26 mouse cellular contexts compared by ENCODE assay signal in the genomic region with DNA sequence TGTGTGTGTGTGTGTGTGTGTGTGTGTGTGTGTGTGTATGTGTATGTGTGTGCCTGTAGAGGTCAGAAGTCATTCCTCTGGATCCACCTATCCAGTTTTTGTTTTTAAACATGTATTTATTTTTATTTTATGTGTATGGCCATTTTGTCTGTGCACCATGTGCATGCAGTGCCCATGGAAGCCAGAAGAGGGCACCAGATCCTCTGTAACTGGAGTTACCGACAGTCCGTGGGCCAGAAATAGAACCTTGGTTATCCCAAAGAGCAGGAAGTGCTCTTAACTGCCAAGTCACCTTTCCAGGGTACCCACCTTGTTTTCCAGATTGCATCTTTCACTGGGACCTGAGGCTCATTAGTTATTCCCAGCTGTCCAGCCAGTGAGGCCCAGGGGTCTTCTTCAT. TPM values are rescaled to one million over a fixed set of nuclear protein-coding genes. Genes with fewer than 3 reads are reported as not detected.
DNase-seq lines count a peak whose midpoint lies in the region; ATAC-seq and TF ChIP-seq lines count a peak whose summit lies in the region.
"Had no signal": no experiment of that assay in that cellular context is flagged by ENCODE, and none has a peak within 500 bp of the region (broad histone marks: within the 10 kb centered on the region; RNA-seq: fewer than 3 reads in every experiment).

No protein-coding gene starts in this region.

- H3K4me1 ChIP-seq in liver, postnatal 0 days (ENCODE audit: insufficient read depth): no peaks in the 10 kb centered on the region
- no peaks in the 10 kb centered on the region for H3K4me1 ChIP-seq in liver, embryonic 11.5 days (replicated peaks; ENCODE audit: control insufficient read depth, insufficient read depth, low read length)
- no peaks in the 10 kb centered on the region for H3K4me1 ChIP-seq in CH12.LX (ENCODE audit: control insufficient read depth in 1 of 2, insufficient read depth in 2 of 2)
- no peaks in the 10 kb centered on the region for H3K4me1 ChIP-seq in small intestine, adult 2 months (ENCODE audit: control insufficient read depth, insufficient read depth, insufficient read length, low read length)
- no peaks in the 10 kb centered on the region for H3K4me1 ChIP-seq in hindbrain, embryonic 13.5 days (replicated peaks)
- H3K4me1 ChIP-seq: forebrain, embryonic 10.5 days; heart, embryonic 15.5 days; limb, embryonic 15.5 days; midbrain, embryonic 12.5 days had no signal

- peak; percentile 32; the same call in 1 of the 2 replicates for TF ChIP-seq CTCF in liver, postnatal 0 days (IDR thresholded peaks at IDR 0.05; ENCODE audit: low read depth)
- TF ChIP-seq CTCF in CH12.LX (conservative IDR thresholded peaks at IDR 0.05 in 1 of 2, IDR thresholded peaks at IDR 0.05 in 1 of 2; ENCODE audit: low read depth in 2 of 2, low read length in 2 of 2): peak; percentile 21 to 44; a peak in 3 of 4 replicates
- TF ChIP-seq CTCF in small intestine, adult 2 months (IDR thresholded peaks at IDR 0.05; ENCODE audit: extremely low read depth, insufficient read length, insufficient replicate concordance, low read depth, low read length): 0 out of 2 replicates have a peak, but pooled peaks have one; percentile 8

- no peaks in the 10 kb centered on the region for H3K79me2 ChIP-seq in CH12.LX (replicated peaks; ENCODE audit: control insufficient read depth, extremely low read depth, insufficient read depth, poor library complexity, severe bottlenecking)

- intact Hi-C loops in left cerebral cortex, postnatal 14 days (cut with DNase I): no loop called here

- no peak overlapping the region for H3K27ac ChIP-seq in liver, postnatal 0 days (ENCODE audit: low read depth)
- H3K27ac ChIP-seq in liver, embryonic 11.5 days (ENCODE audit: low read depth, low read length): no peak overlapping the region
- H3K27ac ChIP-seq in CH12.LX (ENCODE audit: insufficient read depth, low read depth): no peak overlapping the region
- no peak overlapping the region for H3K27ac ChIP-seq in small intestine, adult 2 months (ENCODE audit: insufficient read depth, low read depth, low read length)
- no peak overlapping the region for H3K27ac ChIP-seq in hindbrain, embryonic 13.5 days
- H3K27ac ChIP-seq: forebrain, embryonic 10.5 days; heart, adult 2 months; heart, embryonic 15.5 days; hindbrain, embryonic 14.5 days; limb, embryonic 15.5 days; midbrain, embryonic 12.5 days had no signal

- H3K4me3 ChIP-seq in liver, postnatal 0 days (ENCODE audit: low read depth, low read length): no peak overlapping the region
- H3K4me3 ChIP-seq in liver, embryonic 11.5 days (ENCODE audit: low read depth, low read length): no peak overlapping the region
- no peak overlapping the region for H3K4me3 ChIP-seq in CH12.LX (replicated peaks in 1 of 3; ENCODE audit: low read depth in 2 of 3, low read length in 2 of 3, poor library complexity in 1 of 3)
- no peak overlapping the region for H3K4me3 ChIP-seq in small intestine, adult 2 months (ENCODE audit: low read depth, low read length)
- no peak overlapping the region for H3K4me3 ChIP-seq in hindbrain, embryonic 13.5 days
- H3K4me3 ChIP-seq: forebrain, embryonic 10.5 days; heart, adult 2 months; heart, embryonic 15.5 days; limb, embryonic 15.5 days; midbrain, embryonic 12.5 days had no signal

- ATAC-seq in liver, postnatal 0 days: no peak
- no peak for ATAC-seq in liver, embryonic 11.5 days (replicated peaks; ENCODE audit: low FRiP score)
- ATAC-seq in hindbrain, embryonic 13.5 days (ENCODE audit: low FRiP score): no peak
- ATAC-seq: forebrain, postnatal 0 days; inflammation-experienced regulatory T-cells, adult 6 months had no signal

- H3K36me3 ChIP-seq in liver, postnatal 0 days (replicated peaks; ENCODE audit: insufficient read depth, low read length): no peaks in the 10 kb centered on the region
- H3K36me3 ChIP-seq in liver, embryonic 11.5 days (ENCODE audit: control insufficient read depth, insufficient read depth, low read length): no peaks in the 10 kb centered on the region
- H3K36me3 ChIP-seq in CH12.LX (replicated peaks in 1 of 2; ENCODE audit: control insufficient read depth in 1 of 2, insufficient read depth in 1 of 2, low read length in 1 of 2): no peaks in the 10 kb centered on the region
- no peaks in the 10 kb centered on the region for H3K36me3 ChIP-seq in small intestine, adult 2 months (ENCODE audit: control insufficient read depth, insufficient read depth, low read length)
- no peaks in the 10 kb centered on the region for H3K36me3 ChIP-seq in hindbrain, embryonic 13.5 days
- H3K36me3 ChIP-seq: forebrain, embryonic 10.5 days; heart, embryonic 15.5 days; limb, embryonic 15.5 days; midbrain, embryonic 12.5 days had no signal

- dilution Hi-C loops in CH12.LX (cut with MboI; ENCODE audit: extremely low pct_ligation_motif_present, extremely low pct_unique_long_range_greater_than_20kb, low sequenced_read_pairs): no loop called here

- TF ChIP-seq RAD21 in CH12.LX (IDR thresholded peaks at IDR 0.05; ENCODE audit: low read depth, low read length): peak; percentile 30

- in situ Hi-C loops in CH12.LX (cut with MboI; ENCODE audit: low pct_ligation_motif_present, low pct_unique_long_range_greater_than_20kb, low sequenced_read_pairs): no loop called here

- H3K27me3 ChIP-seq in liver, postnatal 0 days (ENCODE audit: insufficient read depth, low read length): no peaks in the 10 kb centered on the region
- no peaks in the 10 kb centered on the region for H3K27me3 ChIP-seq in liver, embryonic 11.5 days (replicated peaks; ENCODE audit: control insufficient read depth, insufficient read depth, low read length)
- no peaks in the 10 kb centered on the region for H3K27me3 ChIP-seq in CH12.LX (replicated peaks)
- no peaks in the 10 kb centered on the region for H3K27me3 ChIP-seq in small intestine, adult 2 months (ENCODE audit: control insufficient read depth, insufficient read depth, low read length)
- no peaks in the 10 kb centered on the region for H3K27me3 ChIP-seq in hindbrain, embryonic 13.5 days
- H3K27me3 ChIP-seq: heart, embryonic 15.5 days; limb, embryonic 15.5 days; midbrain, embryonic 12.5 days had no signal

- 71% methylated on average over 2 of the region's 2 CpGs for WGBS in liver, postnatal 0 days (ENCODE audit: insufficient replicate concordance)
- WGBS in liver, embryonic 11.5 days: 66% methylated on average over 2 of the region's 2 CpGs
- WGBS in small intestine, adult 2 months: 79% methylated on average over 2 of the region's 2 CpGs
- WGBS in hindbrain, embryonic 13.5 days: 92% methylated on average over 2 of the region's 2 CpGs

- H3K9me3 ChIP-seq in liver, postnatal 0 days (ENCODE audit: low read length): 0 out of 2 replicates have a peak, but pooled peaks cover 6% of the 10 kb centered on the region
- H3K9me3 ChIP-seq in liver, embryonic 11.5 days (ENCODE audit: control insufficient read depth, low read length): no peaks in the 10 kb centered on the region; the same call in 1 of the 2 replicates
- peaks cover 11% of the 10 kb centered on the region for H3K9me3 ChIP-seq in CH12.LX (replicated peaks; ENCODE audit: low read length)
- peaks cover 9% of the 10 kb centered on the region; the same call in 1 of the 2 replicates for H3K9me3 ChIP-seq in hindbrain, embryonic 13.5 days
- H3K9me3 ChIP-seq: limb, embryonic 15.5 days; midbrain, embryonic 12.5 days had no signal

- TF ChIP-seq POLR2A in CH12.LX (IDR thresholded peaks at IDR 0.05; ENCODE audit: low read depth, low read length): no peak
- TF ChIP-seq POLR2A in small intestine, adult 2 months (IDR thresholded peaks at IDR 0.05; ENCODE audit: low read depth, low read length): no peak

- no peak overlapping the region for H3K9ac ChIP-seq in liver, postnatal 0 days (replicated peaks)
- no peak overlapping the region for H3K9ac ChIP-seq in liver, embryonic 11.5 days (ENCODE audit: low read depth, low read length)
- H3K9ac ChIP-seq in CH12.LX (ENCODE audit: insufficient read depth, low read depth): no peak overlapping the region
- no peak overlapping the region for H3K9ac ChIP-seq in hindbrain, embryonic 13.5 days
- H3K9ac ChIP-seq: forebrain, postnatal 0 days; heart, embryonic 15.5 days; hindbrain, embryonic 14.5 days; limb, embryonic 15.5 days; midbrain, embryonic 12.5 days had no signal

- no peak overlapping the region for H3K4me2 ChIP-seq in liver, postnatal 0 days (ENCODE audit: low read depth, low read length)
- H3K4me2 ChIP-seq in liver, embryonic 11.5 days: no peak overlapping the region
- no peak overlapping the region for H3K4me2 ChIP-seq in CH12.LX (ENCODE audit: insufficient read depth, low read depth, poor library complexity, severe bottlenecking)
- H3K4me2 ChIP-seq in hindbrain, embryonic 13.5 days: no peak overlapping the region
- H3K4me2 ChIP-seq: heart, embryonic 15.5 days; hindbrain, embryonic 14.5 days; limb, embryonic 15.5 days; midbrain, embryonic 12.5 days had no signal

- no peak for DNase-seq in liver, postnatal 0 days
- no peak for DNase-seq in liver, embryonic 11.5 days (ENCODE audit: low spot score)
- no peak for DNase-seq in CH12.LX (ENCODE audit: extremely low read depth)
- DNase-seq in MEL-GATA-1-ER (ENCODE audit: extremely low read depth, low read depth): peak; percentile 32
- DNase-seq in urinary bladder, postnatal 10 days (ENCODE audit: low spot score): no peak
- DNase-seq in left cerebral cortex, postnatal 14 days (ENCODE audit: low spot score in 2 of 2): no peak
- DNase-seq: adrenal gland, postnatal 36 days; cerebellum, adult 11-12 months; forebrain, postnatal 0 days; gastrocnemius, postnatal 25 days; heart, adult 2 months; heart, postnatal 36 days; kidney, adult 8-10 months; kidney, postnatal 14 days; layer of hippocampus, postnatal 36 days; lung, adult 2 months; lung, postnatal 14 days; thymus, postnatal 14 days had no signal

- no peak for TF ChIP-seq EP300 in liver, postnatal 0 days (IDR thresholded peaks at IDR 0.05; ENCODE audit: low read depth)
- no peak for TF ChIP-seq EP300 in CH12.LX (IDR thresholded peaks at IDR 0.05; ENCODE audit: low read length)

TF ChIP-seq in CH12.LX, 34 proteins besides CTCF, POLR2A, EP300 and RAD21 (continues in another document):
- TF ChIP-seq USF1 (IDR thresholded peaks at IDR 0.05; ENCODE audit: low read depth, low read length) (no peak), JUND (conservative IDR thresholded peaks at IDR 0.05; ENCODE audit: low read depth, low read length) (no peak), ZMIZ1 (IDR thresholded peaks at IDR 0.05; ENCODE audit: low read depth, low read length) (no peak), PAX5 (IDR thresholded peaks at IDR 0.05; ENCODE audit: low read length) (no peak), KAT2A (IDR thresholded peaks at IDR 0.05; ENCODE audit: insufficient replicate concordance, low read length) (no peak), MXI1 (IDR thresholded peaks at IDR 0.05; ENCODE audit: low read depth, low read length) (no peak)

RNA-seq across cellular contexts. Expression of a gene that starts 29.4 kb away (rescaled TPM):
- 0.57 and 0.79 TPM in 2 replicates for polyA plus RNA-seq in liver, postnatal 0 days (2015; fragmentation: Nextera tagmentation; extraction: Ambion mirVana)
- polyA plus RNA-seq in liver, embryonic 11.5 days (2014; fragmentation: Nextera tagmentation; extraction: Ambion mirVana): 0.25 and 0.53 TPM in 2 replicates
- 0.17 and 0.30 TPM in 2 replicates for total RNA-seq in CH12.LX (2012; rRNA removed)
- total RNA-seq in CH12.LX (2014; rRNA removed): 0.19 and 0.27 TPM in 2 replicates
- 0.56 and 0.97 TPM in 2 replicates for polyA plus RNA-seq in CH12.LX (2012; ENCODE audit: insufficient read length, low read depth)
- 3.5 and 10.5 TPM in 2 replicates for polyA plus RNA-seq in small intestine, adult 2 months (2012; rRNA removed)
- 0.16 TPM in 2 replicates for polyA plus RNA-seq in hindbrain, embryonic 13.5 days (2015; fragmentation: Nextera tagmentation; extraction: Ambion mirVana)
- under 1 TPM; 0.13 to 0.46 TPM for total RNA-seq in left cerebral cortex, postnatal 14 days (2021)
- total RNA-seq: gastrocnemius, postnatal 25 days; layer of hippocampus, postnatal 36 days had no signal
